Mouse (Mus musculus) cerebellum, postnatal 25 days (tissue): ENCODE measurements around the gene Madcam1.

Experiments used
- DNase-seq, 2 experiments: peaks; one replicate each; pipeline ENCODE4 v3.0.0; 2021; ENCODE audit warnings: mixed read lengths in 2 of 2

Gene Madcam1

DNA sequence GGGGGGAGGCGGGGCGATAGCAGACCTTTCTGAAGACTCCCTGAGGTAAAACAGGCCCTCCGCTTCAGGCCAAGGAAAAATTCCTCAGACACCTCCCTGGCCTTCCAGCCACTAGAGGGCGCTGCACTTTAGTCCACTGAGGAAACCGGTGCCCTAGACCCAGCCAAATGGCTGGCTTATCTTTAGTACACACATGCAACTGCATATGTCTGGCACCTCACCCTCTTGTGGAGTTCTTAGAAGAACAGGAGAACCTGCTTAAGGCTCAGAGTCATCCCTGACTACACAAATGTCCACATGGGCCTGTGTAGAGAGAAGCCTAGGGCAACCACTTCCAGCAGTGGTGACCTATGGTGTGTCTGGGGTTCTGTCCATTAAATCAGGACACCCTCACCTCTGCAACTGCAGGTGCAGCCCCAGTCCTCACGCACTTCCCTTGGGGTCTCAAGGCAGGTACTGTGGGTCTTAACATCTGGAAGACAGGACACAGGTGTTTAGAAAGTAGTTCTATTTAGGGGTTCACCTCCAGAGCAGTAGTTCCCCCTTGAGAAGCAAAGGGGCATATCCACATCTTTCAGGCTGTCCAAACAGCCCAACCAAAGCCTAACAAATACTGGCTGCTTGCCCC, 48.3 kb downstream of the Madcam1 start:
- peak; percentile 87 to 94 for DNase-seq

GRCm38 (mm10) chr10:79713163-79713562, 48.8 kb downstream of the Madcam1 start:
- no peak for DNase-seq

DNA sequence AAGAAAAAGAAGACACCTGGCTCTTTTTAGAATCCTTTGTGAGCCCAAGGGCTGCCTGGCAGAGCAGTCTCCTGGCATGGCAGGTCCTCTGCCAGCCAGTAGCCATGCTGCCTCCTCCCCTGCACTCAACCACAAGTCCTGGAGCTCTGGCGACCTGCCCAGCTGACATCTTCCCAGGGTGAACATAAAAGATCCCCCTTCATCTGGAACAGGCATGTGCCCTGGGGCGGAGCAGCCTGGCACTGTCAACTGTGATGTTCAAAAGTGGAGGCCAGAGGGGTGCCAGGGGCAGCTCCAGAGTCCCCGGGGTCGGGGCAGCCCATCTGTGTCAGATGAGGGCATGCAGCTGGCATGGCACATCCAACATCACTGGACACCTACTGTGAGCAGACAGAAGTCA, 50.6 kb downstream of the Madcam1 start:
- peak in 1 of 2 experiments; percentile 64 for DNase-seq

- peak; percentile 73 to 86 for DNase-seq
These were observed 52.1 kb downstream of the Madcam1 start, which contains the start of gene Hcn2 for GRCm38 (mm10) chr10:79716254-79716987. Gene Hcn2 (plus strand): TSS chr10:79716634.

GRCm38 (mm10) chr10:79716988-79717355, 52.6 kb downstream of the Madcam1 start:
- DNase-seq = peak; percentile 72 to 81

- DNase-seq = peak; percentile 52 to 74
These were observed 53.4 kb downstream of the Madcam1 start for GRCm38 (mm10) chr10:79717640-79718357.
